Mouse (Mus musculus): ENCODE measurements around the gene Card11. TPM values are rescaled to one million over a fixed set of nuclear protein-coding genes. Genes with fewer than 3 reads are reported as not detected.

Card11 gene
- polyA plus RNA-seq, 1 experiment, result 1.2 TPM

GRCm38 (mm10) chr5:140852435-140852996, 147.9 kb downstream of the Card11 start:
- peak; percentile 11 for DNase-seq (ENCODE audit: low spot score)

- peak; percentile 16 for DNase-seq (ENCODE audit: low spot score)
These were observed 153.1 kb downstream of the Card11 start for GRCm38 (mm10) chr5:140847300-140847729.

- DNase-seq (ENCODE audit: low spot score), result no peak
These were observed 158.4 kb downstream of the Card11 start for GRCm38 (mm10) chr5:140841942-140842341.

- DNase-seq (ENCODE audit: low spot score), result no peak
These were observed 169.3 kb downstream of the Card11 start for GRCm38 (mm10) chr5:140831064-140831431.

- peak; percentile 78 for DNase-seq (ENCODE audit: low spot score)
These were observed 169.9 kb downstream of the Card11 start, which contains the start of gene Gna12 for GRCm38 (mm10) chr5:140830314-140831063. Gene Gna12, minus strand, starts transcription at chr5:140830431.

- DNase-seq (ENCODE audit: low spot score), result no peak
These were observed 170.5 kb downstream of the Card11 start for GRCm38 (mm10) chr5:140829911-140830294.

- no peak for DNase-seq (ENCODE audit: low spot score)
These were observed 171.1 kb downstream of the Card11 start for GRCm38 (mm10) chr5:140829081-140829910.

GRCm38 (mm10) chr5:140828363-140828762, 172.0 kb downstream of the Card11 start:
- DNase-seq (ENCODE audit: low spot score), result no peak

GRCm38 (mm10) chr5:140827896-140828295, 172.5 kb downstream of the Card11 start:
- no peak for DNase-seq (ENCODE audit: low spot score)

- no peak for DNase-seq (ENCODE audit: low spot score)
These were observed 173.0 kb downstream of the Card11 start for GRCm38 (mm10) chr5:140827413-140827812.

- no peak for DNase-seq (ENCODE audit: low spot score)
These were observed 173.6 kb downstream of the Card11 start for GRCm38 (mm10) chr5:140826796-140827195.

GRCm38 (mm10) chr5:140826118-140826517, 174.3 kb downstream of the Card11 start:
- no peak for DNase-seq (ENCODE audit: low spot score)

- no peak for DNase-seq (ENCODE audit: low spot score)
These were observed 176.3 kb downstream of the Card11 start for GRCm38 (mm10) chr5:140824126-140824525.

- no peak for DNase-seq (ENCODE audit: low spot score)
These were observed 177.0 kb downstream of the Card11 start for GRCm38 (mm10) chr5:140823386-140823785.

Other genes starting within 250 kb of the Card11 start
- gene Gna12, start 170.2 kb downstream of the Card11 start, polyA plus RNA-seq (2012; rRNA removed), result 46.5 and 67.5 TPM in 2 replicates
- gene Sdk1, start 240.9 kb upstream of the Card11 start, polyA plus RNA-seq (2012; rRNA removed), result 3.8 and 6.2 TPM in 2 replicates

All from urinary bladder, adult 2 months (tissue).